Mouse (Mus musculus): ENCODE data around the gene Map7d1. TPM values are rescaled to one million over a fixed set of nuclear protein-coding genes. Genes with fewer than 3 reads are reported as not detected.
A peak's percentile ranks its signal among the peaks of the same experiment; 100 is the strongest.

Map7d1 gene
- polyA plus RNA-seq, 1 experiment = 30.3 TPM

DNA sequence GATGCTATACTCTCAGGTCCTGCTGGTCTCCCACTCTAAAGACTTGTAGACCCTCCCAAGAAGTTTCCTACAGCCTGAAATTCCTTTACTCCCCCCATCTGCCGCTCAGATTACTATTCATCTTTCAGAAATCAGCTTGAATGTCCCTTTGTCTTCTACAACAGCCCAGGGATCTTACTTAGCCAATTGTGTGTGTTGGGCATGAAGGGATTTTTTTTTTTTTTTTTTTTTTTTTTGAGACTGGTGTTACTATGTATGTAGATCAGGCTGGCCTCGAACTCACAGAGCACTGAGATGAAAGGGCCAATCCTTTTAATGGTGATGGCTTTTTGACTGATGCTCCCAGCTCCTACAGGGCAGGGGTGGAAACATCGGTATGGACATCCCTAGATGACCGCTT is 39.8 kb upstream of the Map7d1 start:
- WGBS = 66% methylated on average over 4 of the region's 4 CpGs
- TF ChIP-seq CTCF (conservative IDR thresholded peaks at IDR 0.05; ENCODE audit: insufficient read depth, insufficient read length, low read depth, low read length) = no peak
- TF ChIP-seq POLR2A (IDR thresholded peaks at IDR 0.05; ENCODE audit: low read depth, low read length) = no peak
- H3K4me3 ChIP-seq (ENCODE audit: insufficient read depth, low read depth, low read length) = no peak overlapping the region

DNA sequence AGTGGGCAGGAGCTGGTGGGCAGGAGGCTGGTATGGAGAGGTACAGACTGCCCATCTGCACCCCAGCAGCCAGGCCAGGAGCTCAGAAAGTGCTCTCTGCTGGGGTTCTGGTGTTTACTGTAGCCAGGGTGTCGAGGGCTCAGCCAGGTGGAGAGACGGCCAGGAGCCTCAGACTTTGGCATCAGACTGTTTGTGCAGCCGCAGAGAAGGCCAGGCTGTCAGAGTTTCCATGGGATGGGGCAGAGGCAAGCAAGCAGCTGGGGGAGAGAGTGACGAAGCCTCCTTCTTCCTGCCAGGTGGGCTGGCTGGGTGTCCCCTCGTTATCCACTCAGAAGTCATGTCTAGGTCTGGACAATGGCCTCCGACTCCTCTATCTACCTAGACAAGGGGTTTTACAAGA is 39.0 kb upstream of the Map7d1 start:
- WGBS = 88% methylated on average over 6 of the region's 6 CpGs
- no peaks in the 10 kb centered on the region for H3K36me3 ChIP-seq (ENCODE audit: control insufficient read depth, insufficient read depth, low read length)
- H3K4me3 ChIP-seq (ENCODE audit: insufficient read depth, low read depth, low read length) = no peak overlapping the region
- DNase-seq = no peak
- H3K27me3 ChIP-seq (replicated peaks; ENCODE audit: control insufficient read depth, insufficient read depth, low read length) = no peaks in the 10 kb centered on the region
- H3K4me1 ChIP-seq (ENCODE audit: control insufficient read depth, insufficient read depth, low read length) = no peaks in the 10 kb centered on the region
- no peak overlapping the region for H3K27ac ChIP-seq (ENCODE audit: insufficient read depth, low read depth, low read length)
- TF ChIP-seq POLR2A (IDR thresholded peaks at IDR 0.05; ENCODE audit: low read depth, low read length) = no peak

More for the DNA sequence above, 39.8 kb upstream of the Map7d1 start:
- DNase-seq = no peak
- H3K4me1 ChIP-seq (ENCODE audit: control insufficient read depth, insufficient read depth, low read length) = no peaks in the 10 kb centered on the region
- no peaks in the 10 kb centered on the region for H3K27me3 ChIP-seq (replicated peaks; ENCODE audit: control insufficient read depth, insufficient read depth, low read length)
- no peak overlapping the region for H3K27ac ChIP-seq (ENCODE audit: insufficient read depth, low read depth, low read length)
- no peaks in the 10 kb centered on the region for H3K36me3 ChIP-seq (ENCODE audit: control insufficient read depth, insufficient read depth, low read length)

DNA sequence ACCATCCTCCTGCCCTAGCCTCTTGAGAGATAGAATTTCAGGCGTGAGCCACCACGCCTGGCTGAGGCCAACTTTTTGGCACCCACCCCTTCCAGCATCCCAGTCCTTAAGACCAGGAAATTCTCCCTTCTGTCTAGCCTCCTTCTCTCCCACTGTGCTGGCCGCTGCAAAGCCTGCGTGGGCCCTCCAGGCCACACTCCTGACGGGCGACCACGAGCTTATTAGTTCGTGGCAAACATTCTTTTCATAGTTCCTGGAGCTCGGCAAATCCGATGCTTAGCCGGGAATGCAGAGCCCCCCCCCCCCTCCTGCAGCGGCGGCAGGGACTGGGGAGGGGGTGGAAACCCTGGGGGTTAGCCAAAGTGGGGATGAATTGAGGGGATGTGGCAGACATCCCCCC is 35.1 kb upstream of the Map7d1 start:
- no peak for TF ChIP-seq POLR2A (IDR thresholded peaks at IDR 0.05; ENCODE audit: low read depth, low read length)
- TF ChIP-seq CTCF (conservative IDR thresholded peaks at IDR 0.05; ENCODE audit: insufficient read depth, insufficient read length, low read depth, low read length) = no peak
- Histone ChIP-seq H3K4me1 (ENCODE audit: control insufficient read depth, insufficient read depth, low read length) (no peaks in the 10 kb centered on the region), H3K36me3 (ENCODE audit: control insufficient read depth, insufficient read depth, low read length) (no peaks in the 10 kb centered on the region), H3K4me3 (ENCODE audit: insufficient read depth, low read depth, low read length) (no peak overlapping the region), H3K27me3 (replicated peaks; ENCODE audit: control insufficient read depth, insufficient read depth, low read length) (no peaks in the 10 kb centered on the region), H3K27ac (ENCODE audit: insufficient read depth, low read depth, low read length) (no peak overlapping the region)
- 34% methylated on average over 13 of the region's 13 CpGs for WGBS
- DNase-seq = no peak

DNA sequence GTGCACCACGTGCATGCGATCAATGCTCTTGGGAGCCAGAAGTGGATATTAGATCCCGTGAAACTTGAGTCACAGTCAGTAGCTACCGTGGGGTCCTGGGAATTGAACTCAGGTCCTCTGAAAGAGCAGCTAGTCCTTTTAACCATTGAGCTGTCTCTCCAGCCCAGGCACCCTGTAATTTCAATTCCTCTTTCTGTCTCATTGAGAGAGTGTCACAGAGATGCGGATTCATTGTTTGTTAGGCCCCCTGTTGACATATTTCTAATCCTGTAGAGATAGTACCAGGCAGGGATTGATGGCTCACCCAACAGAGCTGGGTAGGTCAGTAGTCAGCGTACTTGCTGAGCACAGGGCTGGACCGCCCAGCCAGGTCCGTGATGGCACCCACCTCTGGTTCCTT is 34.2 kb upstream of the Map7d1 start:
- WGBS = 91% methylated on average over 8 of the region's 8 CpGs
- H3K4me3 ChIP-seq (ENCODE audit: insufficient read depth, low read depth, low read length) = no peak overlapping the region
- H3K36me3 ChIP-seq (ENCODE audit: control insufficient read depth, insufficient read depth, low read length) = no peaks in the 10 kb centered on the region
- no peak for TF ChIP-seq POLR2A (IDR thresholded peaks at IDR 0.05; ENCODE audit: low read depth, low read length)
- TF ChIP-seq CTCF (conservative IDR thresholded peaks at IDR 0.05; ENCODE audit: insufficient read depth, insufficient read length, low read depth, low read length) = no peak
- no peaks in the 10 kb centered on the region for H3K27me3 ChIP-seq (replicated peaks; ENCODE audit: control insufficient read depth, insufficient read depth, low read length)
- no peak for DNase-seq
- H3K4me1 ChIP-seq (ENCODE audit: control insufficient read depth, insufficient read depth, low read length) = no peaks in the 10 kb centered on the region
- no peak overlapping the region for H3K27ac ChIP-seq (ENCODE audit: insufficient read depth, low read depth, low read length)

DNA sequence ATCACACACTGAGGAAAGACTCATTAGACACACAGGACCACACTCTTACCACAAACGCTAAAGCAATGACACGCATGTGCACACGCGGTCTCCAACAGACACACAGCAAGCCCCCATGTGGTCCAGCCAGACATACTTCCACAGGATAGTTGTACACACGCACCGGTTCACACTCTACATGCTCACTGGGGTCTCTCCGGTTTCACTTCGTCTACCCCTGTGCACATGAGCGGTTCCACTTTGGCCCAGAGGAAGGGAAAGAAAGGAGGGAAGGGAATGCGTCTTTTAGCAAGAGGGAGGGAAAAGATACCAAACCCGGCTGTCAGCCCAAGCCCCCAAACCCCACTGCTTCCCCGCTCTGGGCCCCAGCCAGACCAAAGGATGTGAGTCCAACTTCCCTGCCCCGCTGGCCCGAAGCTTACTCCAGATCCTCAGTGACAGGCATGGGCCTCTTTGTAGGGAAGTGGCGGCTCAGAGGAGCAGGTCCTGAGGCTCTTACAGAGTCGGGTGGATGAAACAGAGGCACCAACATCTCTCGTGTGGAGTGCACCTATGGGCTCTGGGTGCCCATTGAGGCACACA is 32.0 kb upstream of the Map7d1 start:
- no peak for DNase-seq
- 38% methylated on average over 17 of the region's 17 CpGs for WGBS
- TF ChIP-seq POLR2A (IDR thresholded peaks at IDR 0.05; ENCODE audit: low read depth, low read length) (no peak), CTCF (conservative IDR thresholded peaks at IDR 0.05; ENCODE audit: insufficient read depth, insufficient read length, low read depth, low read length) (no peak)

DNA sequence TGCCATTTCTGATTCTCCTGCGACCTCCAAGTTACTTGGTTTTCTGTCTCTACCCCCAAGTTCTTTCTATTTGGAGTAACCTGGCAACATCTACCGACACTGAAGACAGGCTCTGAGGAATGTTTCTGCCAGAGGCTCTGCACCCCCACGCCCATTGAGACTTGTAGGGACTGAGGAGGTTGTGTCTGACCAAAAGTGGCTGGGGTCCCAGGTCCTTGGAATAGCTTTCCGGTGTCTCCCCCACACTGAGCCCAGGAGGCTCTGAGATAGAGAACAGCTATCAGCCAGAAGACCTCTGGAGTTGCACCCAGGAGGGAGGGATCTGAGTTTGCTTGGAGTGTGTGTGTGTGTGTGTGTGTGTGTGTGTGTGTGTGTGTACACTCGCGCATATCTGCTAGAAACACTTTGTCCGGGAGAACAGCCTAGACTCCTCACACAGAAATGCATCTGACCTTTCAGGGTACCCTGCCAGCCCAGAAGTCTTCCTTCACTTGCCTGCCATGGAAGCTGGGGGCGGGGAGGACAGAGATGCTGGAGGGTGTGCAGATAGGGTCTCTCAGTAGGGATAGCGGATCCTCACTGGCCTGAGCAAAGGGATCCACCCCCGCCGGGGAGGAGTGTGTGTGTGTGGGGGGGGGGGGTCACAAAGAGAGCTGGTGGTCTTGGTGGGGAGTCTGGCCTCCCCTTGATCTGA is 31.3 kb upstream of the Map7d1 start:
- 34% methylated on average over 11 of the region's 11 CpGs for WGBS
- no peak for DNase-seq

More for the DNA sequence above, 32.0 kb upstream of the Map7d1 start:
- Histone ChIP-seq H3K4me1 (ENCODE audit: control insufficient read depth, insufficient read depth, low read length) (no peaks in the 10 kb centered on the region), H3K27me3 (replicated peaks; ENCODE audit: control insufficient read depth, insufficient read depth, low read length) (no peaks in the 10 kb centered on the region), H3K4me3 (ENCODE audit: insufficient read depth, low read depth, low read length) (no peak overlapping the region), H3K27ac (ENCODE audit: insufficient read depth, low read depth, low read length) (no peak overlapping the region), H3K36me3 (ENCODE audit: control insufficient read depth, insufficient read depth, low read length) (no peaks in the 10 kb centered on the region)

DNA sequence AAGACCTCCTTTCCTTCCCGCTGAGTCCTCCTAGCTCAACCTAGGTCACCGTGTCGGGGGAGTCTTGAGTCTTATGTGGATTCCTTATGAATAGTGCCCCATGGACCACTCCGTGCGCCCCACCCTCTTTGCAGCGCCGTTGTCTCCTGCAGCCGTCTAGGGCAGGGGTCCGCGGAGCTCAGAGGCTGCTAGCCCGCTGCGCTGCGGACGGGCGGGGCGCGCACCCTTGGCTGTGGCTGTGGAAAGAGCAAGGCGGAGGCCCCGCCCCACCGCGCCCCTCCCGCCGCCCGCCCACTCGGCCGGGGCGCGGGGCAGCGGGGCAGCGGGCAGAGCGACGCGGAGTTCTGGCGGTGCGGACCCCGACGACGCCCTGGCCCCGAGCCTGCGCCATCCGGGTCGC is 30.3 kb upstream of the Map7d1 start, which contains the start of gene Col8a2:
TSS of gene Col8a2 (plus strand) at position 302 of the 400 bp plus-strand sequence.
- Histone ChIP-seq H3K4me3 (ENCODE audit: insufficient read depth, low read depth, low read length) (peak within 1 kb of the TSS; percentile 20; the same call in 1 of the 2 replicates), H3K36me3 (ENCODE audit: control insufficient read depth, insufficient read depth, low read length) (no peaks in the 10 kb centered on the region), H3K4me1 (ENCODE audit: control insufficient read depth, insufficient read depth, low read length) (no peaks in the 10 kb centered on the region), H3K27me3 (replicated peaks; ENCODE audit: control insufficient read depth, insufficient read depth, low read length) (no peaks in the 10 kb centered on the region), H3K27ac (ENCODE audit: insufficient read depth, low read depth, low read length) (no peak within 1 kb of the TSS)
- TF ChIP-seq POLR2A (IDR thresholded peaks at IDR 0.05; ENCODE audit: low read depth, low read length) (no peak), CTCF (conservative IDR thresholded peaks at IDR 0.05; ENCODE audit: insufficient read depth, insufficient read length, low read depth, low read length) (no peak)
- no peak for DNase-seq
- 2% methylated on average over 42 of the region's 42 CpGs for WGBS

More for the DNA sequence above, 31.3 kb upstream of the Map7d1 start:
- TF ChIP-seq CTCF (conservative IDR thresholded peaks at IDR 0.05; ENCODE audit: insufficient read depth, insufficient read length, low read depth, low read length) (no peak), POLR2A (IDR thresholded peaks at IDR 0.05; ENCODE audit: low read depth, low read length) (no peak)
- Histone ChIP-seq H3K27me3 (replicated peaks; ENCODE audit: control insufficient read depth, insufficient read depth, low read length) (no peaks in the 10 kb centered on the region), H3K4me3 (ENCODE audit: insufficient read depth, low read depth, low read length) (no peak overlapping the region), H3K4me1 (ENCODE audit: control insufficient read depth, insufficient read depth, low read length) (no peaks in the 10 kb centered on the region), H3K27ac (ENCODE audit: insufficient read depth, low read depth, low read length) (no peak overlapping the region), H3K36me3 (ENCODE audit: control insufficient read depth, insufficient read depth, low read length) (no peaks in the 10 kb centered on the region)

All from kidney, adult 2 months (tissue).